Mouse (Mus musculus) CH12.LX (cell line): Measurements from ENCODE around the gene 3110009E18Rik. TPM values are rescaled to one million over a fixed set of nuclear protein-coding genes. Genes with fewer than 3 reads are reported as not detected.

Experiments used
- DNase-seq: peaks from one replicate; pipeline ENCODE4 v3.0.0-alpha.2; 2013; ENCODE audit errors: extremely low read depth
- H3K27ac ChIP-seq: 2 replicates; pipeline ENCODE4 v1.5.1; 2012; ENCODE audit warnings: low read depth, mild to moderate bottlenecking, control low read depth, moderate library complexity; ENCODE audit not compliant: insufficient read depth
- H3K27me3 ChIP-seq: replicated peaks from 2 replicates; pipeline ENCODE3; 2012; ENCODE audit warnings: inconsistent platforms
- H3K36me3 ChIP-seq, 2 experiments: replicated peaks in 1 of 2; 2 replicates each; pipeline versions ENCODE3 to v1.6.1; 2012; ENCODE audit warnings: inconsistent platforms in 1 of 2, low read length in 1 of 2, mild to moderate bottlenecking in 1 of 2, mixed read lengths in 1 of 2, moderate library complexity in 1 of 2; ENCODE audit not compliant: control insufficient read depth in 1 of 2, insufficient read depth in 1 of 2
- H3K4me1 ChIP-seq, 2 experiments: 2 replicates each; pipeline ENCODE4 v1.6.1; 2012; ENCODE audit warnings: inconsistent platforms in 1 of 2, moderate library complexity in 1 of 2; ENCODE audit not compliant: insufficient read depth in 2 of 2, control insufficient read depth in 1 of 2
- H3K4me2 ChIP-seq: 2 replicates; pipeline ENCODE4 v1.6.1; 2012; ENCODE audit warnings: low read depth, mild to moderate bottlenecking, control low read depth; ENCODE audit not compliant: poor library complexity, insufficient read depth, severe bottlenecking
- H3K4me3 ChIP-seq, 3 experiments: fragments of 150-350 bp in 1 of 3; sonication (generic) in 1 of 3; replicated peaks in 1 of 3; 2 replicates each; pipeline versions ENCODE3 to v1.5.1; 2011 to 2012; ENCODE audit warnings: low read depth in 2 of 3, low read length in 2 of 3, mild to moderate bottlenecking in 2 of 3, moderate library complexity in 2 of 3, control low read depth in 1 of 3, improper control_type of control experiment in 1 of 3, inconsistent platforms in 1 of 3, mixed read lengths in 1 of 3; ENCODE audit not compliant: poor library complexity in 1 of 3
- H3K79me2 ChIP-seq: replicated peaks from 2 replicates; pipeline ENCODE4 v1.6.1; 2012; ENCODE audit warnings: mild to moderate bottlenecking, moderate library complexity; ENCODE audit not compliant: control insufficient read depth, poor library complexity, insufficient read depth, severe bottlenecking; ENCODE audit errors: extremely low read depth
- H3K9ac ChIP-seq: 2 replicates; pipeline ENCODE4 v1.6.1; 2012; ENCODE audit warnings: low read depth, mild to moderate bottlenecking, control low read depth, moderate library complexity; ENCODE audit not compliant: insufficient read depth
- H3K9me3 ChIP-seq: replicated peaks from 2 replicates; pipeline ENCODE3; 2012; ENCODE audit warnings: low read length, inconsistent platforms, mixed read lengths
- CHD1 ChIP-seq: IDR thresholded peaks from 2 replicates; pipeline ENCODE4 v1.6.1; 2012; ENCODE audit warnings: low read depth, low read length, improper control_type of control experiment, inconsistent platforms
- GABPA ChIP-seq: IDR thresholded peaks from 2 replicates; pipeline ENCODE4 v1.6.1; 2012; ENCODE audit warnings: low read depth, low read length, improper control_type of control experiment, inconsistent platforms; ENCODE audit not compliant: insufficient replicate concordance
- JUN ChIP-seq: IDR thresholded peaks from 2 replicates; pipeline ENCODE4 v1.6.1; 2011; ENCODE audit warnings: low read depth, mild to moderate bottlenecking, low read length, improper control_type of control experiment, moderate library complexity; ENCODE audit not compliant: insufficient read depth
- MYC ChIP-seq: IDR thresholded peaks from 2 replicates; pipeline ENCODE4 v1.6.1; 2011; ENCODE audit warnings: low read depth, mild to moderate bottlenecking, improper control_type of control experiment, low read length
- NELFE ChIP-seq: IDR thresholded peaks from 2 replicates; pipeline ENCODE4 v1.6.1; 2011; ENCODE audit warnings: low read depth, low read length, improper control_type of control experiment
- POLR2A ChIP-seq: IDR thresholded peaks from 2 replicates; pipeline ENCODE4 v1.6.1; 2011; ENCODE audit warnings: low read depth, mild to moderate bottlenecking, improper control_type of control experiment, low read length
- POLR2AphosphoS2 ChIP-seq: IDR thresholded peaks from 2 replicates; pipeline ENCODE4 v1.6.1; 2011; ENCODE audit warnings: low read depth, low read length, improper control_type of control experiment
- SIN3A ChIP-seq: IDR thresholded peaks from 2 replicates; pipeline ENCODE4 v1.6.1; 2012; ENCODE audit warnings: low read length, improper control_type of control experiment, inconsistent platforms
- SMC3 ChIP-seq: IDR thresholded peaks from 2 replicates; pipeline ENCODE4 v1.6.1; 2011; ENCODE audit warnings: low read depth, low read length, improper control_type of control experiment
- UBTF ChIP-seq: IDR thresholded peaks from 2 replicates; pipeline ENCODE4 v1.6.1; 2012; ENCODE audit warnings: low read depth, mild to moderate bottlenecking, inconsistent platforms, low read length, improper control_type of control experiment, moderate library complexity
- USF1 ChIP-seq: IDR thresholded peaks from 2 replicates; pipeline ENCODE4 v1.6.1; 2014; ENCODE audit warnings: low read depth, mild to moderate bottlenecking, inconsistent platforms, low read length, improper control_type of control experiment
- USF2 ChIP-seq: conservative IDR thresholded peaks from 2 replicates; pipeline ENCODE4 v1.6.1; 2011; ENCODE audit warnings: low read depth, low read length, improper control_type of control experiment
- dilution Hi-C: fragments of 300-500 bp; cut with MboI; formaldehyde crosslinking; loops from 2 replicates; pipeline ENCODE4 v1.14.3; 2020; ENCODE audit warnings: low sequenced_read_pairs; ENCODE audit not compliant: extremely low pct_unique_long_range_greater_than_20kb, extremely low pct_ligation_motif_present
- in situ Hi-C: fragments of 300-500 bp; cut with MboI; formaldehyde crosslinking; loops from 3 replicates; pipeline ENCODE4 v1.14.3; 2019; ENCODE audit warnings: low sequenced_read_pairs, low pct_ligation_motif_present, low pct_unique_long_range_greater_than_20kb, mixed read lengths
- polyA plus RNA-seq: library from polyadenylated mRNA; unstranded; fragments of >175 nt; gene quantifications from 2 replicates; pipeline ENCODE4 v1.2.1, GENCODE M21; 2012; ENCODE audit warnings: low read depth; ENCODE audit not compliant: insufficient read length
- total RNA-seq, 2 experiments: library from RNA; depleted of rRNA; stranded (reverse); fragments of 300-350 nt in 1 of 2; fragments of >200 nt in 1 of 2; gene quantifications; 2 replicates each; pipeline ENCODE4 v1.2.3; 2012 to 2014

Gene 3110009E18Rik
- total and polyA plus RNA-seq, 3 experiments = 2.7 to 5.9 (median 4.6) TPM

DNA sequence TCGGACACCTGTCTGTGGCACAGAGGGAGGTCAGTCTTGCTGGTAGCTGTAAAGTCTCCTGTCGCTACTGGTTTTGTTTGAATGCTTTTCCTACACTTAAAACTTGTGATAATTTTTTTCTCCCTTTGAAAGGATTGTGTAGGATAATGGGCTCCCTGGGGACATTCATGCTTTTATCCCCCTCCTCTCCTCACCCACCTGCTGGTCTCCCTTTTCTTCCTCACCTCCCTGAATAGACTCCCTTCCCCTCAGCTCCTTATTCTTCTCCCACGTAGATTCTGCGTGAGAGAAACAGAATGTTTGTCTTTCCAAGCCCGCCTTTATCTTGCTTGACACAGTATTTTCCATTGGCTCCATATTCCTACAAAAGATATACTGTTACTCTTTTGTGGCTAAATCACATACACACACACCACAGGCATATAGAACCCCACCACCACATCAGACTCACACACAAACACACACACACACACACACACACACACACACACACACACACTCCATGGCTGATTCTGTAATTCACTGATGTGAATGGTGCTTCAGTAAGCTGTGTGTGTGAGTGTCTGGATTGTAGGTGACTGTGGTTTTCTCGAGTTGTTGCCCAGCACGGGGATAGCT is 18.0 kb downstream of the 3110009E18Rik start:
- in situ Hi-C loops (no loop called here), dilution Hi-C loops (no loop called here)
- no peak for DNase-seq
- Histone ChIP-seq H3K27ac (no peak overlapping the region), H3K79me2 (no peaks in the 10 kb centered on the region; the same call in 1 of the 2 replicates), H3K9me3 (no peaks in the 10 kb centered on the region), H3K27me3 (no peaks in the 10 kb centered on the region), H3K36me3 (no peaks in the 10 kb centered on the region), H3K4me1 (peaks cover 11 to 20% of the 10 kb centered on the region in 2 experiments), H3K4me3 (no peak overlapping the region), H3K4me2 (no peak overlapping the region), H3K9ac (no peak overlapping the region)
- TF ChIP-seq USF1 (no peak), CHD1 (no peak), GABPA (no peak), NELFE (no peak), JUN (no peak), SIN3A (no peak), POLR2A (no peak), USF2 (no peak)

- no peak for DNase-seq
- Histone ChIP-seq H3K79me2 (no peaks in the 10 kb centered on the region; the same call in 1 of the 2 replicates), H3K4me3 (no peak overlapping the region), H3K27ac (no peak overlapping the region), H3K36me3 (no peaks in the 10 kb centered on the region), H3K4me2 (no peak overlapping the region), H3K27me3 (no peaks in the 10 kb centered on the region), H3K9ac (no peak overlapping the region), H3K9me3 (no peaks in the 10 kb centered on the region), H3K4me1 (peaks cover 13 to 21% of the 10 kb centered on the region in 2 experiments)
- dilution Hi-C loops (no loop called here), in situ Hi-C loops (no loop called here)
- TF ChIP-seq POLR2A = no peak
- TF ChIP-seq POLR2AphosphoS2 = no peak
- no peak for TF ChIP-seq SMC3
Observed at GRCm38 (mm10) chr1:120140144-120140693, 19.2 kb downstream of the 3110009E18Rik start.

- Histone ChIP-seq H3K9me3 (no peaks in the 10 kb centered on the region), H3K36me3 (no peaks in the 10 kb centered on the region), H3K79me2 (no peaks in the 10 kb centered on the region; the same call in 1 of the 2 replicates), H3K27me3 (no peaks in the 10 kb centered on the region), H3K4me2 (no peak overlapping the region), H3K27ac (no peak overlapping the region), H3K9ac (no peak overlapping the region), H3K4me1 (peaks cover 18 to 25% of the 10 kb centered on the region in 2 experiments), H3K4me3 (no peak overlapping the region)
- in situ Hi-C loops = no loop called here
- dilution Hi-C loops = no loop called here
- no peak for DNase-seq
- TF ChIP-seq MYC (no peak), SIN3A (no peak), POLR2A (no peak), POLR2AphosphoS2 (no peak), UBTF (no peak)
Observed at GRCm38 (mm10) chr1:120142551-120142950, 21.6 kb downstream of the 3110009E18Rik start.
